Mouse (Mus musculus) CH12.LX (cell line): ENCODE results near the gene Ano8.

Experiments used
- CTCF ChIP-seq, 2 experiments: IDR thresholded peaks in 1 of 2; conservative IDR thresholded peaks in 1 of 2; 2 replicates each; pipeline ENCODE4 v1.5.1; 2011 to 2012; ENCODE audit warnings: low read depth in 2 of 2, low read length in 2 of 2, improper control_type of control experiment in 1 of 2, inconsistent platforms in 1 of 2, mild to moderate bottlenecking in 1 of 2, moderate library complexity in 1 of 2
- JUND ChIP-seq: conservative IDR thresholded peaks from 2 replicates; pipeline ENCODE4 v1.6.1; 2011; ENCODE audit warnings: low read depth, low read length, improper control_type of control experiment
- KAT2A ChIP-seq: IDR thresholded peaks from 2 replicates; pipeline ENCODE4 v1.6.1; 2012; ENCODE audit warnings: low read length, improper control_type of control experiment, inconsistent platforms; ENCODE audit not compliant: insufficient replicate concordance
- MXI1 ChIP-seq: IDR thresholded peaks from 2 replicates; pipeline ENCODE4 v1.6.1; 2011; ENCODE audit warnings: mild to moderate bottlenecking, low read depth, low read length, improper control_type of control experiment
- POLR2A ChIP-seq: IDR thresholded peaks from 2 replicates; pipeline ENCODE4 v1.6.1; 2011; ENCODE audit warnings: low read depth, mild to moderate bottlenecking, improper control_type of control experiment, low read length
- SIN3A ChIP-seq: IDR thresholded peaks from 2 replicates; pipeline ENCODE4 v1.6.1; 2012; ENCODE audit warnings: low read length, improper control_type of control experiment, inconsistent platforms
- ZC3H11A ChIP-seq: IDR thresholded peaks from 2 replicates; pipeline ENCODE4 v1.6.1; 2012; ENCODE audit warnings: low read depth, mild to moderate bottlenecking, inconsistent platforms, low read length, improper control_type of control experiment
- ZMIZ1 ChIP-seq: IDR thresholded peaks from 2 replicates; pipeline ENCODE4 v1.6.1; 2012; ENCODE audit warnings: low read depth, mild to moderate bottlenecking, inconsistent platforms, low read length, improper control_type of control experiment

GRCm38 (mm10) chr8:71451337-71451736 is 34.4 kb downstream of the Ano8 start:
- no peak for TF ChIP-seq MXI1
- no peak for TF ChIP-seq JUND
- TF ChIP-seq CTCF (conservative IDR thresholded peaks at IDR 0.05 in 1 of 2, IDR thresholded peaks at IDR 0.05 in 1 of 2; ENCODE audit: low read depth in 2 of 2, low read length in 2 of 2) = no peak
- TF ChIP-seq POLR2A = no peak
- TF ChIP-seq SIN3A = no peak
- no peak for TF ChIP-seq KAT2A
- TF ChIP-seq ZMIZ1 = no peak
- no peak for TF ChIP-seq ZC3H11A
